In genomic region chr11:76217390-76217800, GRCm38 (mm10) we compare ENCODE assay signal across 8 mouse cellular contexts. TPM values are rescaled to one million over a fixed set of nuclear protein-coding genes. Genes with fewer than 3 reads are reported as not detected.
DNase-seq lines count a peak whose midpoint lies in the region; ATAC-seq and TF ChIP-seq lines count a peak whose summit lies in the region.

Dbil5 (plus strand) TSS chr11:76217608.
Gemin4 (minus strand) TSS chr11:76217664.

- peak within 1 kb of the TSS; percentile 94 for H3K9ac ChIP-seq in embryonic facial prominence, embryonic 13.5 days
- H3K9ac ChIP-seq in limb, embryonic 12.5 days (replicated peaks), result peak within 1 kb of the TSS; percentile 90
- peak within 1 kb of the TSS; percentile 96 for H3K9ac ChIP-seq in midbrain, embryonic 15.5 days

- peak within 1 kb of the TSS; percentile 84 for H3K4me3 ChIP-seq in embryonic facial prominence, embryonic 13.5 days
- peak within 1 kb of the TSS; percentile 78 for H3K4me3 ChIP-seq in kidney, adult 2 months (ENCODE audit: insufficient read depth, low read depth, low read length)
- H3K4me3 ChIP-seq in limb, embryonic 12.5 days (replicated peaks), result peak within 1 kb of the TSS; percentile 78
- H3K4me3 ChIP-seq in midbrain, embryonic 15.5 days, result peak within 1 kb of the TSS; percentile 89
- H3K4me3 ChIP-seq in spleen, adult 2 months (ENCODE audit: extremely low read depth, insufficient read depth, insufficient read length), result peak within 1 kb of the TSS; percentile 80

- peak; percentile 99 for DNase-seq in 3134 (ENCODE audit: extremely low read depth, insufficient read length, low spot score)
- DNase-seq in adrenal gland, postnatal 36 days, result peak; percentile 98 to 99
- DNase-seq in heart, adult 18-20 months, result peak; percentile 97 to 98
- peak; percentile 98 for DNase-seq in kidney, adult 2 months
- DNase-seq in spleen, adult 2 months (ENCODE audit: low read depth in 1 of 2, low spot score in 2 of 2), result peak; percentile 95 to 97

- peak within 1 kb of the TSS; percentile 73 for H3K4me2 ChIP-seq in embryonic facial prominence, embryonic 13.5 days
- peak within 1 kb of the TSS; percentile 71 for H3K4me2 ChIP-seq in limb, embryonic 12.5 days
- peak within 1 kb of the TSS; percentile 65 for H3K4me2 ChIP-seq in midbrain, embryonic 15.5 days

- 0% methylated on average over 35 of the region's 35 CpGs for WGBS in embryonic facial prominence, embryonic 13.5 days
- under 1% methylated on average over 35 of the region's 35 CpGs for WGBS in kidney, adult 2 months
- under 1% methylated on average over 35 of the region's 35 CpGs for WGBS in limb, embryonic 12.5 days
- under 1% methylated on average over 35 of the region's 35 CpGs for WGBS in midbrain, embryonic 15.5 days
- under 1% methylated on average over 35 of the region's 35 CpGs for WGBS in spleen, adult 2 months

- peak within 1 kb of the TSS; percentile 97 for H3K27ac ChIP-seq in embryonic facial prominence, embryonic 13.5 days
- H3K27ac ChIP-seq in kidney, adult 2 months (ENCODE audit: insufficient read depth, low read depth, low read length), result peak within 1 kb of the TSS; percentile 58
- H3K27ac ChIP-seq in limb, embryonic 12.5 days, result peak within 1 kb of the TSS; percentile 95
- peak within 1 kb of the TSS; percentile 91 for H3K27ac ChIP-seq in midbrain, embryonic 15.5 days
- H3K27ac ChIP-seq in spleen, adult 2 months (ENCODE audit: insufficient read depth, low read length), result peak within 1 kb of the TSS; percentile 65; the same call in 1 of the 2 replicates

- no peaks in the 10 kb centered on the region for H3K9me3 ChIP-seq in embryonic facial prominence, embryonic 13.5 days
- H3K9me3 ChIP-seq in limb, embryonic 12.5 days, result no peaks in the 10 kb centered on the region
- no peaks in the 10 kb centered on the region for H3K9me3 ChIP-seq in midbrain, embryonic 15.5 days

- peaks cover 44% of the 10 kb centered on the region for H3K36me3 ChIP-seq in embryonic facial prominence, embryonic 13.5 days
- H3K36me3 ChIP-seq in kidney, adult 2 months (ENCODE audit: control insufficient read depth, insufficient read depth, low read length), result no peaks in the 10 kb centered on the region
- H3K36me3 ChIP-seq in limb, embryonic 12.5 days, result peaks cover 52% of the 10 kb centered on the region
- H3K36me3 ChIP-seq in midbrain, embryonic 15.5 days (replicated peaks), result peaks cover 10% of the 10 kb centered on the region; the same call in 1 of the 2 replicates
- H3K36me3 ChIP-seq in spleen, adult 2 months (ENCODE audit: control insufficient read depth, insufficient read depth, low read length), result peaks cover 11% of the 10 kb centered on the region

- peaks cover 11% of the 10 kb centered on the region for H3K4me1 ChIP-seq in embryonic facial prominence, embryonic 13.5 days
- H3K4me1 ChIP-seq in kidney, adult 2 months (ENCODE audit: control insufficient read depth, insufficient read depth, low read length), result no peaks in the 10 kb centered on the region
- H3K4me1 ChIP-seq in limb, embryonic 12.5 days (replicated peaks), result peaks cover 5% of the 10 kb centered on the region
- peaks cover 10% of the 10 kb centered on the region for H3K4me1 ChIP-seq in midbrain, embryonic 15.5 days
- H3K4me1 ChIP-seq in spleen, adult 2 months (ENCODE audit: control insufficient read depth, insufficient read depth, insufficient read length), result peaks cover 8% of the 10 kb centered on the region; the same call in 1 of the 2 replicates

- TF ChIP-seq CTCF in kidney, adult 2 months (conservative IDR thresholded peaks at IDR 0.05; ENCODE audit: insufficient read depth, insufficient read length, low read depth, low read length), result peak; percentile 98; the same call in 1 of the 2 replicates
- peak; percentile 94; the same call in 1 of the 2 replicates for TF ChIP-seq CTCF in spleen, adult 2 months (IDR thresholded peaks at IDR 0.05; ENCODE audit: extremely low read depth, insufficient read depth, insufficient read length, insufficient replicate concordance)

- peak; percentile 95 for ATAC-seq in embryonic facial prominence, embryonic 13.5 days (ENCODE audit: insufficient number of reproducible peaks, insufficient read depth, low FRiP score, low TSS enrichment, low read depth)
- ATAC-seq in limb, embryonic 12.5 days (ENCODE audit: insufficient number of reproducible peaks, insufficient read depth, low FRiP score, low TSS enrichment, low read depth), result peak; percentile 97
- ATAC-seq in midbrain, embryonic 15.5 days (replicated peaks), result peak; percentile 99

- peak; percentile 68 for TF ChIP-seq POLR2A in kidney, adult 2 months (IDR thresholded peaks at IDR 0.05; ENCODE audit: low read depth, low read length)
- TF ChIP-seq POLR2A in spleen, adult 2 months (IDR thresholded peaks at IDR 0.05; ENCODE audit: low read depth, low read length), result peak; percentile 83

- no peaks in the 10 kb centered on the region for H3K27me3 ChIP-seq in embryonic facial prominence, embryonic 13.5 days
- no peaks in the 10 kb centered on the region for H3K27me3 ChIP-seq in kidney, adult 2 months (replicated peaks; ENCODE audit: control insufficient read depth, insufficient read depth, low read length)
- H3K27me3 ChIP-seq in limb, embryonic 12.5 days, result no peaks in the 10 kb centered on the region
- H3K27me3 ChIP-seq in midbrain, embryonic 15.5 days (replicated peaks), result no peaks in the 10 kb centered on the region
- H3K27me3 ChIP-seq in spleen, adult 2 months (ENCODE audit: control insufficient read depth, insufficient read depth, low read length), result no peaks in the 10 kb centered on the region

RNA-seq across cellular contexts. Expression of gene Dbil5, which starts in this region (rescaled TPM):
- not detected for total RNA-seq in adrenal gland, postnatal 36 days (2021)
- polyA plus RNA-seq in embryonic facial prominence, embryonic 13.5 days (2015; fragmentation: Nextera tagmentation; extraction: Ambion mirVana), result 0.65 TPM in 1 of 2 replicates, not detected in the other
- total RNA-seq in heart, adult 18-20 months (2021), result under 1 TPM; 0.50 to 0.90 TPM
- polyA plus RNA-seq in kidney, adult 2 months (2012; rRNA removed), result 0.58 and 1.1 TPM in 2 replicates
- 0.95 and 1.0 TPM in 2 replicates for polyA plus RNA-seq in limb, embryonic 12.5 days (2016; fragmentation: Nextera tagmentation; extraction: Ambion mirVana)
- polyA plus RNA-seq in midbrain, embryonic 15.5 days (2015; fragmentation: Nextera tagmentation; extraction: Ambion mirVana), result 0.54 and 0.74 TPM in 2 replicates
- not detected in 2 replicates for polyA plus RNA-seq in spleen, adult 2 months (2012; rRNA removed)

RNA-seq across cellular contexts. Expression of gene Gemin4, which starts in this region (rescaled TPM):
- total RNA-seq in adrenal gland, postnatal 36 days (2021), result 1 to 10 TPM; 8.0 to 8.9 TPM
- polyA plus RNA-seq in embryonic facial prominence, embryonic 13.5 days (2015; fragmentation: Nextera tagmentation; extraction: Ambion mirVana), result 27.3 and 33.8 TPM in 2 replicates
- total RNA-seq in heart, adult 18-20 months (2021), result 1 to 10 TPM; 3.2 to 4.3 TPM
- polyA plus RNA-seq in kidney, adult 2 months (2012; rRNA removed), result 5.1 TPM in 2 replicates
- 33.0 and 34.5 TPM in 2 replicates for polyA plus RNA-seq in limb, embryonic 12.5 days (2016; fragmentation: Nextera tagmentation; extraction: Ambion mirVana)
- 13.2 and 15.6 TPM in 2 replicates for polyA plus RNA-seq in midbrain, embryonic 15.5 days (2015; fragmentation: Nextera tagmentation; extraction: Ambion mirVana)
- 5.0 and 6.2 TPM in 2 replicates for polyA plus RNA-seq in spleen, adult 2 months (2012; rRNA removed)

Comparison
In these comparisons a context has a peak if more than half of its experiments do, and no peak if none do; other contexts are left out.
1. Peak in every context shown above with its lines: DNase-seq, ATAC-seq, H3K4me3 ChIP-seq and H3K27ac ChIP-seq.